Mouse (Mus musculus): ENCODE results near the gene Ccl5.

Ccl5 gene

DNA sequence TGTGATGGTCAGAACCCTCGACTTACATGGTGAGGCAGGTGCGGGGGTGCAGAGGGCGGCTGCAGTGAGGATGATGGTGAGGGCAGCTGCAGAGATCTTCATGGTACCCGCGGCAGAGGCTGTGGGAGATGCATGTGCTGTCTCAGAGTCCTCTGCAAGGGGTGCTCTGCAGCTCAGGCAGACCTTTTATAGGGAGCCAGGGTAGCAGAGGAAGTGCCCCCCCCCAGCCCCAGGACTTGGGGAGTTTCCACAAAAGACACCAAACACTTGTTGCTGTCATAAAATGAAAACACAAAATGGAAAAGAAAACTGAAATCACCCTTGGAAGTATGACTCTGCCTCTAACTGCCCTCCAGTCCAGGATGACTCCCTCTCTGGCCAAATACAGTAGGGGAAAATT, at the start of gene Ccl5:
TSS of gene Ccl5 (minus strand) at position 159 of the 400 bp plus-strand sequence.
- in situ Hi-C loops (cut with MboI, MseI), result no loop called here

DNA sequence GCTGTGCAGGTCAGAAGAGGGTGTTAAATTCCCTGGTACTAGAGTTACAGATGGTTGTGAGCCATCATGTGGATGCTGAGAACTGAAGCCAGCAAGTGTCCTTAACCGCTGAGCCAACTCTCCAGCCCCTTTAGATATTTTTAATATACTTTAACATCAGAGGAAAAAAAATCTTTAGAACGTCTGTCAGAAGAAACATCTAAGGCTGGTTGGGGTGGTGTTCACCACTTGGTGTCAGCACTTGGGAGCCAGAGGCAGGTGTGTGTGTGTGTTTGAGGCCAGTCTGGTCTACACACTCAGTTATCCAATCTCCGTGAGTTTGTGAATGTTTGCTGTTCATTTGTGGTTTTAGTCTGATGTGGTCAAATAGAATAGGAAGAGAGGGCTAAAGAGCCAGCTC, 48.7 kb upstream of the Ccl5 start:
- in situ Hi-C loops (cut with MboI, MseI), result no loop called here

DNA sequence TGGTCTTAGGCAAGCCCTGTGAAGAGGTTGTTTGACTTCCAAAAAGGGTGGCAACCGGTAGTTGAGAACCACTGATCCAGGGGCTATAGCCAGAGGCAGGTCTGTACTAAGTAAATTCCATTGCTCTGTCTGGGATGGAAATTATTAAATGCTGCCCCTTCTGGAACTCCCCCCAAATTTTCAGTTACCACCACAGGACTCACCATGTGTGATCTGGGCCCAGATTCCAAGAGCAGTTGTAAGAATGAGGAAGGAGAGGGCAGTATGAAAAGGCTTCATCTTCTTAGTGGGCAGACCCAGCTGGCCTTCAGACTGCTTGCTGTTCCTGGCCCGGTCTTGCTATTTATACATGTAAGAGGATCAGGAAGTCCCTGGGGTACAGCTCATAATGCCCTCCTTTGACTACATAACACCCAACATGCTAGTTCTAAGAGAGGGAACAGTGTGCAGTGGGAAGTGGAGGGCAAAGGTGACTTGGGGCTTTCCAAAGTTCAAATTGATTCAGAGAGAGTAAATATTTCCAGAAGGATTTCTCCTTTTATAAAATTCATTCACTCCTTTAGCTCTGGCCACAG, 48.0 kb upstream of the Ccl5 start, which contains the start of gene Ccl9:
TSS of gene Ccl9 (minus strand) at position 451 of the 575 bp plus-strand sequence.
- in situ Hi-C loops (cut with MboI, MseI), result no loop called here

DNA sequence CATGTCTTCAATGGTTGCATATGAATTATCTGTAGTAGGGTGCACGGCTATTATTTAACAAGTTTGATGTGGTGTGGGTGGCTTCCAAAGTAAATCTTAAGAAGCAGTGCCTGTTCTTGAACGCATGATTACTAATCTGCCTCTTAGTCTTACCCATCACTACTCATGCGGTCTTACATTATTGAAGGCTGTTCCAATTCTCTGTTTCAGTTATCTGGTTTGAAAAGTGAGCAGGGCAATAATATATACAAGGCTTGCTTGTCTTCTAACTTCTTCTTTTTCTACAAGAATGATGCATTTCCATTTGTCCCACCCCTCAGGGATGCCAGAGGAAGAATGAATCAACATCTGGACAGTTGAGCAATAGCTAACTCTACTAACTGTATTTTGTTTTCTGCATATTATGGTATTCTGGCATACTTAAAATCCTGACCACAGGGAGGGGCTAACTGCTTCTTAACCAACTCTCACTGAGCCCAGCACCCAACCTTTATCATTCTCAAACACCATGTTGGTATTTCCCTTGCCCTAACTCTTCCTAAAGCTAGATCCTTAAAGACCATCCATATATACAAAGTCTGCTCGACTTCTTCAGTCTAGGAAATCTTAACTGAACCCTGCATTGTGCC, 46.7 kb upstream of the Ccl5 start:
- in situ Hi-C loops (cut with MboI, MseI), result no loop called here

DNA sequence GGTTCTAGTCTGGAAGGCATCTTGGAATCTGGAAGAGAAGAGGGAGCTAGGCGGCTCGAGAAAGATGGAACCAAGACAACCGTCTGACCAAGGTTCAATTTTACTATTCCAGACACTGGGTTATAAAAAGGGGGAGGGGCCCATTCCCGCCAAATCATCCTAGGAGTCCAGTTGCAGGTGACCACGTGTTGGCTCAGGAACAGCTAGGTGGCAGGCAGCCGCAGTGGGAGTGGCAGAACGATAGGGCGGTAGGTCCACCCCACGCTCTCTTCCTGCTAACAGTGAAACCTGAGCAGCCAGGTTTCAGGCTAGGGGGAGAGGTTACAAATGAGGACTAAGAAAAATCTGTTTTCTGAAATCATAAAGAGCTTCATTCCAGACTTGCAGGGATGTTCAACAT, 42.5 kb upstream of the Ccl5 start:
- in situ Hi-C loops (cut with MboI, MseI), result no loop called here

DNA sequence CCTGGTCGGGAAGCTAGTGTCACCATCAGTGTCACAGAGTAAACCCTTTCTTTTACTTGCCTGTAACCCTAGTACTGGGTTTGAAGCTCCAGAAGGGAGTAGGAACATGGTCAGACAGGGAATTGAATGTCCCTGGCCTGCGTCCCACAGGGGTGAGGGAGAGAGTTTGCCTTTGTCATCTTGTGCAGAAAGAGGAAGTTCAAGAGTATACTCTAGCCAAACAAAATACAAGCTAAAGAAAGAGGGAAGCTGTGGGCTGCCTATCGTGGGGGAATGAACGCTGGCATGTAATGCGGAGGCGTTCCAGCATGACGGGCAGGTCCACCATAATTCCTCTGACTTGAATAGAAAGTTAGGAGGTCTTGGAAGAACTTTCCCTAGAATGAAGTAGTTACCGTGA, 41.9 kb upstream of the Ccl5 start:
- in situ Hi-C loops (cut with MboI, MseI), result no loop called here

DNA sequence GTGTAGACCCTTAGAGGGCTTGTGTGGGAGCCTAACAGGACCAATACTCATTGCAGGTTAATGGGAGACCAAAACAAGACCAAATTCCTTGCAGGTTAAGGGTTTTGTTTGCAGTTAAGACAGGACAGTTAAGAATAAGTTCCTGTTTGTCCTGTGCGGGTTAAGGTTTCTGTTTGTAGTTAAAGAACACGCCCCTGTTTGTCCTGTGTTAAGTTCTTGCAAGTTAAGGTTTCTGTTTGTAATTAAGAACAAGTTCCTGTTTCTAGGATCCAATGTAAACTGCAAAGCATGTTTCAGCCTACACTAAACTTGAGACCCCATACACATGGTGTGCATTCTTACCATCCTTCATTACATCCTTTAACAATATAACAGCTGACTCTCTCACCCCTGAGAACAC, 39.9 kb upstream of the Ccl5 start:
- in situ Hi-C loops (cut with MboI, MseI), result no loop called here

DNA sequence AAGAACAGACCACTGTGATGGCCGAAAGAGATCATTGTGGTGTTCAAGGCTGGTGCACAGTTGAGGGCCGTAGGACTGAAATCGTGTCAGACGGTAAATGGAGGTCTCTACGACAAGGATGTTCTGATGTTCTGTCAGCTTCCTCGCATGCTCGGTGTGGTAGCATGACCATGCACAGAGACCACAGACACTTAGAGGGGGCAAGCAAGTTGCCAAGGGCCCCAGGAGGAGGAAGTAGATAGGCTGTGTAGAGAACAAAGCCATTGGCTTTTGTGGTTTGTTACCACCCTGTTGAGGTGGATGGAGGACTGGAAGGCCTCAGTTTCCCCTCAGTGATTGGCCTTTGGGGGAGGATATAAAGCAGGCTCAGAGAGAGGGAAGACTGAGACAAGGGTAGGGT, 38.9 kb upstream of the Ccl5 start:
- in situ Hi-C loops (cut with MboI, MseI), result no loop called here

DNA sequence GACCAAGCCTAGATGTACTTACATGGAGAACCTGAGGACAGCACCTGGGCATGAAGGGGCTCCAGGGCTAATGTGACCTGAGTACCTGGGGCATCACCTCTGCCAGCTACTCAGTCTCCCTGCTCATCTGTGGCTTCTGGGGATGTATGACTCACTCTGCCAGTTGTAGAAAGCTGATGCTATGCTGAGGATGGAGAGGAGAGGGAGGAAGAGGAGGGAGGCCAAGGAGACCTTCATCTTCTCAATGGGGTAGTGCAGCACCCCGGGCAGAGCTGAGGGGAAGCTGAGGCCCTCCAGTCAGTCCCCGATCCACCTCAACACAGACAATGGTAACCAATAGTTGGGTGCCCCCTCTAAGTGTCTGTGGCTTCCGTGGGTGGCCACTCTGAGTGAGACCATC, 38.5 kb upstream of the Ccl5 start:
- in situ Hi-C loops (cut with MboI, MseI), result no loop called here

DNA sequence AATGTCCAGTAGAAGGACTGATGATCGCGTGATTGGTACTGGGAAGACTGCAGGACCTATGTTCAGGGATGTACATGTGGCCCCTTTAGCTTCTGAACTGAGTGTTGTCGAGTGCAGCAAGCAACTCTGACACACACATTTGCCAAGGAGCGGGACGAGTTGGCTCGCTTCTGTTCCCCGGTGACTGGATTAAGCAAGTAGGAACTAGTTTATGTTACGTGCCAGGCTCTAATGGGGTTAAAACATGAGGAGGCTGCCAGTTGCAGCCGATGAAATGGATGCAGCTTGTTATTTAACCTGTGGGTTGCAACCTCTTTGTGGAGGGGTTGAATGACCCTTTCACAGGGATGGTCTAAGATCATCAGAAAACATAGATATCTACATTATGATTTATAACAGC, 37.7 kb upstream of the Ccl5 start:
- in situ Hi-C loops (cut with MboI, MseI), result no loop called here

DNA sequence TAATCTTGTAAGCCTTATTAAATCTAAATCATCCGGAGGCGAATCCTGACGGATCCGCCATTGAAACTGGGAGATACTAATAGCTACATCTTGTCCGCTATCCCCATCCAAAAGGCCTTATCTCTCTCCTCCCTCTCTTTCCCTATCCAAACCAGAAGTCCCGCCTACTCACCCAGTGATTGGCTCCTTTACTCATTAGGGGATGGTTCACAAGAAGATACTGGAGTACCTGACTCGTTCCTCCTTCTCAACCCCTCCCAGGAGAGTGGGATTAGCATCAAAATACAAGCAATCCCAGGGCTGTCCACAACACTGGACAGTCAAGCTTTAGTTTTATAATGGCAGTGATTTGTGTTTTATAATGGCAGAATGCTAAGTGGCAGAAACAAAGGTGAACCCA, 37.0 kb upstream of the Ccl5 start:
- in situ Hi-C loops (cut with MboI, MseI), result no loop called here

DNA sequence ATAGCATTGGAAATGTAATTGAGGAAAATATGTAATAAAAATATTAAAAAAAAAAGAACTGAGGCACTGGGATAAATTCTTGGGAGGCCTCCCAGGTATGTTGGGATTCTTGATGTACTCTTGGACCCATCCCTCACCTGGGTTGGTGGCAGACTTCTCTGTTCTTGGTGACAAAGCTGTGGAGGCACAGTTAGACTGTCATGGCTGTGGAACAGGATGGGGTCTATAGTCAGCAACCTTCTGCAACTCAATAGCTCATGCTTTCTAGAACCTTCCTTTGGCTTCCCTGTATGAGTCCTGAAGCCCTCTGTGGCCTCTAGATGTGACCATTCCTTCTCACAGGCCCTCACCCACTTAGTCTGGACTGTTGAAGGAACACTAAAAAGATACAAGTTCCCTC, 36.3 kb upstream of the Ccl5 start:
- in situ Hi-C loops (cut with MboI, MseI), result no loop called here

DNA sequence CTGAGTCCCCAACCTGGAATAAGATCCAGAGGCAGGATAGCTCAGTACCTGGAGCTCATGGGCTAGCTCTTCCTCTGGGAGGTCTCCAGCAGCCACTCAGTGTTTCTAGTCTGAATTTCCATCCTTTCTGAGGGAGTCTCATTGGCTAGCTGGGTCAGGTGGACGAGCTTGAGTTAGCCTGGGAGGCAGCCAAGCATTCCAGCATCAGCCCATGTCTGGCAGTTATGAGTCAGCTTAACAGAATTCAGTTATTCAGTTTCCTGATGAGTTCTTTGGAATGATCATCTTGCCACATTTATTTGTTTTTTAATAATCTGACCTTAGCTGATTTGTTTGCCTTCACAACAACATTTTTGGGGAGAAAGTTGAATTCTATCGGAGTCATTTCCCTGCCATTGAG, 33.4 kb upstream of the Ccl5 start:
- in situ Hi-C loops (cut with MboI, MseI), result no loop called here

DNA sequence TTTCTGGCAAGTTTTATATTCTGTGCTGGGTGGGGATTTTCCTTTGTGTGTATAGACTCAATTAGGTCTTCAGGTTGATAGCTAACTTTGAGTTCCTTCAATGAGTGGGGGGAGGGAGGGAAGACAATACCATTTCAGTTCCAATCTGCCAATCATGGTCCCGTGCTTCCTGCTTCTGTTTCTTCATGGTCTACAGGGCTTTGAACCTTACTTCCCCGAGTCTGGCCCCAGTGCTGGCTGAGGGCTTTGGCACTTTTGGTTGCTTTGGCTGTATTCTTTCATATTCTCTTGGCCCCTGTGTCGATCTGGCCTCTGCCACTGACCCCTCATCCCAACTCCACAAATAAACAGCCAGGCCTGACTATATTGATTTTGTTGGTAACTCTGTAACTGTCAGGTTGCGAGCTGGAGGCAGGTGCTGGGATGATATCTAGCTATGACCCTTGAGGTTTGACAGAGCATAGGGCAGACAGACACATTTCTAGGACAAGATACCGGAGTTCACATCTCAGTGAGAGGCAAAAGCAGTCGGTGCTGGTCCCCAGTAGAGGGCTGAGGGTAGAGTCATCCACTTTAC, 32.1 kb upstream of the Ccl5 start:
- in situ Hi-C loops (cut with MboI, MseI), result no loop called here

DNA sequence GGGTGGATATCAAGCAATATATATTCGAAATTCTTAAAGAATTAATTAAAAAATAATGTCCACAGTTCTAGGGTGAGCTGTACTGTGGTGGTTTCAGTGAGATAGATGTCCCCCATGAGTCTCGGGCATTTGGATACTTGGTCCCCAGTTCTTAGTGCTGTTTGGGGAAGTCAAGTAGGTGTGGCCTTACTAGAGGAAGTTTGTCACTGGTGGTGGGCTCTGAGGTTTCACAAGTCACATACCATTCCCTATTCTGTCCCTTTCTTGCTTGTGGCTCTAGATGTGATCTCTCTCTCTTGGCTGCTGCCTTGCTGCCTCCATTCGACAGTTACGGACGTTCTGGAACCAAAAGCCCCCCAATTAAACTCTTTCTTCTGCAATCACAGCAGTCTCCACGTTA, 30.1 kb upstream of the Ccl5 start:
- in situ Hi-C loops (cut with MboI, MseI), result no loop called here

DNA sequence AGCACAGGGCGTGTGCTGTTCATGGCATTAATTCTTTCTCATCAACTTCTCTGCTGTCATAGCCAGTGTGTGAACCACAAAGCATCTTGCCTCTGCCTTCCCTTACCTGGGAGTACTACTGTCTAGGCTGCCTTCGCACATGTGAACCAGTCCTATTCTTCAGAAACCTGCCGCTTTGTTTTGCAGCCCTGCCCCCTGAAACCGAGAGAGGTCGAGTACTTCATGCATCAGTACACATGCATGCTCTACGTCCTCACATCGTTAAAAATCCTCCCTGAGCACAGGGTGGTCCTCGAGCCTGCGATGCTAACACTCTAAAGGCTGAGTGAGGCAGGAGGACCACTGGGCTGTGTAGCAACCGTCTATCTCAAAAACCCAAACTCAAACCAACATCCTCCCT, 26.8 kb upstream of the Ccl5 start:
- in situ Hi-C loops (cut with MboI, MseI), result no loop called here

DNA sequence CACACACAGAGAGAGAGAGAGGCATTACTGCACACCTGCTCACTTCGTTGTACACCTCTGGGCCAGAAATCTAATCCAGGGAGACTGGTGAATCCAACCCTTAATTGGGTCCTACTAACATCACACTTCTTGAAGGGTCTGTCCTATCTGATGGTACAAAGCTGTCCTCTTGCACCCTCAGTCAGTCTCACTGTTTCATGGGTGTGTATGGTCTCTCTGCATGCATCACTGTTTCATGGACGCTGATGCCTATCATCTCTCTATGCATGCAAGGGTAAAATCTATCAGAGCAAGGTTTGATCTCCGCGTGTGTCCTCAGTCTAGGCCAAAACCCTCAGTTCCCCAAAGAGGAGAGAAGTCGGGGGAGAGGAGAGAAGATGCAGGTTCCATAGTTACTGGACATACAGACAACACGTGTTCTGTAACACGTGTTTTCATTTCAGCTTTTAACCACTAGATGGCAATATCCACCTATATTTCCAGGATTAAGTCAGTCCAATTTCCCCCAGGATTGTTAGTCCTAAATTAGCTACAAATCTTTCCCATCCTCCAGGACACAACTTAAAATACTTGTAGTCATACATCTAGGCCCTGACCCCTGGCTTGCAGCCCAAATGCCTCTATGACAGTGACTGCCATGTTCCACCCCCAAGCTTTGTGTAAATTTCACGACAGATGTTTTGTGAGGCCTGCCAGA, 25.9 kb upstream of the Ccl5 start:
- in situ Hi-C loops (cut with MboI, MseI), result no loop called here

DNA sequence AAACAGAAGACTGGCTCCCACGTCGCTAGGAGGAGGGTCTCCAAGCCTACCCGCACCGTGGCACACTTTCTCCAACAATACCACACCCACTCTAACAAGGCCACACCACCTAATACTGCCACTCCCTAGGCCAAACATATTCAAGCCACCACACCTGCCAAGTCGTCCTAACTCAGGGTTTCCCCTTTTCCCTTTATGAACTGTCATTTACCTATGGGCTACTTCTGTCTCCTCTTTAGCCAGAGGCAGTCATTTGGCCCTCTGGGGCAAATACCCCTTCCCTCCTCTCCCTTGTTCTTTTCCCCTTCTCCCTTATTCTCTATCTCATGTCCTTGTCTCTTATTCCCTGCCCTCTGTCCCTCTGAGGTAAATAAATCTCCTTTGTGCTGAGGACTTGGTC, 21.4 kb upstream of the Ccl5 start:
- in situ Hi-C loops (cut with MboI, MseI), result loop anchor here (5.0 kb wide), 1 partner anchor 186 kb away; no protein-coding TSS in a partner anchor

DNA sequence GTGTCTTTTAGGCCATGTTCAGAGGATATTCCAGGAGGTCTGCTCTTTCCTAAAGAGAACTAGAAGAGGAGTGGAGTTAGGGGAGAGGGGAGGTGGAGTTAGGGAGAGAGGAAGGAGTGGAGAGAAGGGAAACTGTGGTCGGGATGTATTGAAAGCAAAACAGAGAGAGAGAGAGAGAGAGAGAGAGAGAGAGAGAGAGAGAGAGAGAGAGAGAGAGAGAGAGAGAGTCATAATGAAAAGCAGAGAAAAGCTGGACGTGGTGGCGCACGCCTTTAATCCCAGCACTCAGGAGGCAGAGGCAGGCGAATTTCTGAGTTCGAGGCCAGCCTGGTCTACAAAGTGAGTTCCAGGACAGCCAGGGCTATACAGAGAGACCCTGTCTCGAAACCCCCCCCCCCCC, 20.7 kb upstream of the Ccl5 start:
- in situ Hi-C loops (cut with MboI, MseI), result loop anchor here (5.0 kb wide), 1 partner anchor 186 kb away; no protein-coding TSS in a partner anchor

DNA sequence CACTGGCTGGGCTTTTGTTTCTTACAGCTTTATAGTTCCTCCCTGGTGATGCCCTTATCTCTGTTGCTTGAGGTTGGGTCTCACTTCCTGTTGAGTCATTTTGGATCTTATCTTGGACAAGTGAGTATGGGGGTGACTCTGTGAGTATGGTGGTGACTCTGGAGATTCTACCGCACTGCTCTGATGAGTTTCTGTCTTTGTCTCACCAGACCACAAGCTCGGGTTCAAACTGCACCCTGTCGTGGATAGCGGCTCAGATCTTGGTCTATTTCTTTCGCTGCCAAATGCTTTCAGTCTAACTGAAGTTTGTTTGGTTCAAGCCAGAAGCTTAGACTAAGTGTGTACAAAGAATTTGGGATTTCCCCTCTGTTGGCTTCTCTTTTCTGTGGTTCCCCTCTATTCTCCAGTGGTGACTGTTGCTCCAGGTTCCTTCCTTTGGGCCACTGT, 19.9 kb upstream of the Ccl5 start:
- in situ Hi-C loops (cut with MboI, MseI), result loop anchor here (5.0 kb wide), 1 partner anchor 187 kb away; no protein-coding TSS in a partner anchor

DNA sequence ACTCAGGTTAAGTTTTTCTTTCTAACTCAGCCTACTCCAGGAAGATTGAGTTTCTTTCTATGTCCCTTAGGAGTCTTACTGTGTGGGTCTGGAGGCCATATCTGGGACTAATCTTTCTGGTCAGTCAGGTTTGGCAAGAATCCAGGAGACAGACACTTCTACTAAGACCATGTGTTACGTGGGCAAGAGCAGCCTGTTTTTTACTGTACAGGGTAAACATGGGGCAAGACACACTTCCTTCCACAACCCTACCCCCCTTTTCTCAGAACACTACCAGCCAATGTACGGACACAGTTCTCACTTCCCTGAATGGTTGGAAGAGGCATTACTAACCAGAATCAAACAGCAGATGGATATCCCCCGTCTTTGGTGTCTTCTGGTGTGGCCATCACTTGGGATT, 13.9 kb upstream of the Ccl5 start:
- in situ Hi-C loops (cut with MboI, MseI), result no loop called here

DNA sequence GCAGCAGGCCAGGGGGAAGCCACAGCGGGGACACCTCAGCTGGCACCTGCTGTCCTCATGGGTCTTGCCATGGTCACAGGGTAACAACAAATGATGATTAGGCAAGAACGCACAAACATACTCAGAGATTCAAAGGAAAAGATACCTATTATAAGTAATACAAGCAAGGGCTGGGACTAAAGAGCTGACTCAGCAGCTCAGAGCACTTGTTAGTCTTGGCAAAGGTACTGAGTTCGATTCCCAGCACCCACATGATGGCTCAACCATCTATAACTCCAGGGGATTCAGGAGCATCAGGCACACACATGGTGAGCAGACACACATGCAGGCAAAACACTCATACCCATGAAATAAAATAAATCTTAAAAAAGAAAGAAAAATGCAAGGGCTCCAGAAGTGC, 11.1 kb upstream of the Ccl5 start:
- in situ Hi-C loops (cut with MboI, MseI), result no loop called here

DNA sequence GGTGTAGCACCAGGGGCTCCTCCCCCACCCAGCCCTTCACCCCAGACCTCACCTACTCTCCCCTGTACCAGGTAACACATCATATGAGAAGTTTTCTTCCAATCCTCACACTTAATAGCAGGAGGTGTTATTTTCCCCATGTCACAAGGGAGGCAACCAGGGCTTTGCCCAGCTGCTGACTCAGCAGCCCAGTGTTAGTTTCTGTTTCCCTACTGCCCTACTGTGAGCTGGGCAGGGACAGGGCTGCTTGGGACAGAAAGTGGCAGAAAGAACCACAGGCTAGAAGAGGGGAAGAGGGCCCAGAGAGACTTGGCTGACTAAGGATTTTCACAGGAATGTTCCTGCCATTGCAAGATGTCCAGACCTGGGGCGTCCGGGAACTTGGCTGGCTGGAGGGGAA, 10.6 kb upstream of the Ccl5 start:
- in situ Hi-C loops (cut with MboI, MseI), result no loop called here
